Mouse (Mus musculus) brain, adult 10 weeks (tissue): ENCODE results near the gene Ifit1. TPM values are rescaled to one million over a fixed set of nuclear protein-coding genes. Genes with fewer than 3 reads are reported as not detected.

Experiments
- polyA plus RNA-seq: library from polyadenylated mRNA; stranded (reverse); fragments of 350-450 nt; fragmentation: Illumina TruSeq; extraction: RNeasy Lipid Tissue Mini Kit (QIAGEN cat#74804); gene quantifications from one replicate; pipeline ENCODE4 v1.2.3, GENCODE M21; 2015; ENCODE audit warnings: low read depth, low replicate concordance

Ifit1 gene
- polyA plus RNA-seq, result 2.1 TPM

GRCm38 (mm10) chr19:34640623-34641022 lies at the start of gene Ifit1, which contains the start of gene Ifit1bl2:
Ifit1 (plus strand) TSS chr19:34640871.
Ifit1bl2 (minus strand) TSS chr19:34640743.

GRCm38 (mm10) chr19:34601888-34602287 lies 38.8 kb upstream of the Ifit1 start, which contains the start of gene Ifit1bl1:
Ifit1bl1 (minus strand) TSS chr19:34601956.

GRCm38 (mm10) chr19:34607237-34608051 lies 33.2 kb upstream of the Ifit1 start, which contains the start of gene Ifit3b:
Ifit3b (plus strand) TSS chr19:34607970.

Other genes with a start within 250 kb of the Ifit1 start
- gene Ch25h, start 165.7 kb upstream of the Ifit1 start, polyA plus RNA-seq, result 0.33 TPM
- gene Lipa, start 113.4 kb upstream of the Ifit1 start, polyA plus RNA-seq, result 22.1 TPM
- gene Ifit2, start 90.2 kb upstream of the Ifit1 start, polyA plus RNA-seq, result 7.1 TPM
- gene Ifit3, start 57.3 kb upstream of the Ifit1 start, polyA plus RNA-seq, result 13.5 TPM
- gene Ifit1bl1, start 38.9 kb upstream of the Ifit1 start, polyA plus RNA-seq, result 5.8 TPM
- gene Ifit3b, start 32.9 kb upstream of the Ifit1 start, polyA plus RNA-seq, result 5.2 TPM
- gene Ifit1bl2, start 128 bp upstream of the Ifit1 start, polyA plus RNA-seq, result 0.88 TPM
- 1.6 TPM for gene Slc16a12, start 106.4 kb downstream of the Ifit1 start, polyA plus RNA-seq
- gene Pank1, start 238.6 kb downstream of the Ifit1 start, polyA plus RNA-seq, result 14.0 TPM